Mouse (Mus musculus) heart, adult 2 months (tissue): ENCODE data around the gene Gm10392. TPM values are rescaled to one million over a fixed set of nuclear protein-coding genes. Genes with fewer than 3 reads are reported as not detected.

Source experiments
- DNase-seq, 2 experiments: peaks; one replicate each; pipeline ENCODE4 v3.0.0; 2021
- H3K27ac ChIP-seq: fragments of 200-600 bp; 2 replicates; pipeline ENCODE4 v1.8.1; 2022
- H3K27me3 ChIP-seq: fragments of 200-500 bp; 2 replicates; pipeline ENCODE4 v1.6.1; 2012; ENCODE audit warnings: mild to moderate bottlenecking, low read length, inconsistent platforms, mixed read lengths; ENCODE audit not compliant: control insufficient read depth, insufficient read depth
- H3K36me3 ChIP-seq: fragments of 200-500 bp; 2 replicates; pipeline ENCODE4 v1.6.1; 2012; ENCODE audit warnings: low read length, inconsistent platforms; ENCODE audit not compliant: control insufficient read depth, insufficient read depth
- H3K4me1 ChIP-seq: fragments of 200-500 bp; 2 replicates; pipeline ENCODE4 v1.6.1; 2011; ENCODE audit warnings: low read length; ENCODE audit not compliant: control insufficient read depth, insufficient read depth
- H3K4me3 ChIP-seq: fragments of 200-600 bp; 2 replicates; pipeline ENCODE4 v1.8.1; 2022
- H3K79me2 ChIP-seq: fragments of 200-500 bp; replicated peaks from 2 replicates; pipeline ENCODE4 v1.6.1; 2012; ENCODE audit warnings: mild to moderate bottlenecking, inconsistent platforms, low read length, moderate library complexity, mixed read lengths; ENCODE audit not compliant: control insufficient read depth, insufficient read depth
- H3K9ac ChIP-seq: fragments of 200-500 bp; 2 replicates; pipeline ENCODE4 v1.6.1; 2012; ENCODE audit warnings: low read depth, mild to moderate bottlenecking, control low read depth, inconsistent platforms, low read length, mixed read lengths
- CTCF ChIP-seq: fragments of 200-600 bp; IDR thresholded peaks from 2 replicates; pipeline ENCODE4 v1.8.1; 2022; ENCODE audit warnings: antibody characterized with exemption, mild to moderate bottlenecking, moderate library complexity
- EP300 ChIP-seq: fragments of 200-500 bp; IDR thresholded peaks from 2 replicates; pipeline ENCODE4 v1.6.1; 2011; ENCODE audit warnings: low read depth, low read length, control low read depth; ENCODE audit not compliant: insufficient read depth
- POLR2A ChIP-seq: fragments of 200-500 bp; IDR thresholded peaks from 2 replicates; pipeline ENCODE4 v1.6.1; 2011; ENCODE audit warnings: mild to moderate bottlenecking, low read depth, low read length, control low read depth; ENCODE audit not compliant: insufficient read depth
- WGBS: fragments of 180-500 bp; shearing (Covaris S2); methylation state at CpG from one replicate; pipeline ENCODE4 v1.1.7; 2018; 5-methylcytosine and 5-hydroxymethylcytosine counted together
- intact Hi-C: fragments of 180-260 bp; cut with DNase I; formaldehyde crosslinking; loops from one replicate; pipeline ENCODE4 v1.15.1; 2025
- polyA plus RNA-seq: library from polyadenylated mRNA; depleted of rRNA; stranded (reverse); fragments of >200 nt; gene quantifications from 2 replicates; pipeline ENCODE4 v1.2.3, GENCODE M21; 2012
- total RNA-seq, 2 experiments: library from RNA; stranded (reverse); gene quantifications; 2 replicates each; pipeline ENCODE4 v1.2.3; 2021

Gene Gm10392
- total and polyA plus RNA-seq, 3 experiments: 0.06 TPM; not detected in 2

- intact Hi-C loops: loop anchor here (5.0 kb wide), 1 partner anchor 119 kb away; no protein-coding TSS in a partner anchor
- H3K27ac ChIP-seq: peak overlapping the region; percentile 75
Measured at GRCm38 (mm10) chr11:77508068-77509021, 10.7 kb downstream of the Gm10392 start.

GRCm38 (mm10) chr11:77507426-77507825, 11.6 kb downstream of the Gm10392 start:
- Histone ChIP-seq H3K36me3 (no peaks in the 10 kb centered on the region), H3K4me1 (peaks cover 11% of the 10 kb centered on the region), H3K27me3 (no peaks in the 10 kb centered on the region), H3K79me2 (no peaks in the 10 kb centered on the region), H3K4me3 (no peak overlapping the region), H3K9ac (no peak overlapping the region), H3K27ac (no peak overlapping the region)
- WGBS: 71% methylated on average over 4 of the region's 4 CpGs
- no peak for TF ChIP-seq CTCF
- TF ChIP-seq EP300: no peak
- no peak for TF ChIP-seq POLR2A
- intact Hi-C loops: loop anchor here (5.0 kb wide), 1 partner anchor 120 kb away; no protein-coding TSS in a partner anchor
- peak in 1 of 2 experiments; percentile 24 for DNase-seq

More at GRCm38 (mm10) chr11:77508068-77509021, 10.7 kb downstream of the Gm10392 start:
- TF ChIP-seq POLR2A (peak; percentile 58), EP300 (peak; percentile 50; the same call in 1 of the 2 replicates), CTCF (peak; percentile 98; the same call in 1 of the 2 replicates)
- DNase-seq: peak; percentile 88 to 91
- H3K27me3 ChIP-seq: no peaks in the 10 kb centered on the region
- peaks cover 8% of the 10 kb centered on the region for H3K4me1 ChIP-seq
- H3K79me2 ChIP-seq: no peaks in the 10 kb centered on the region
- 22% methylated on average over 49 of the region's 49 CpGs for WGBS
- H3K4me3 ChIP-seq: peak overlapping the region; percentile 49
- no peaks in the 10 kb centered on the region for H3K36me3 ChIP-seq
- H3K9ac ChIP-seq: peak overlapping the region; percentile 73

- no peak overlapping the region for H3K27ac ChIP-seq
- 89% methylated on average over 6 of the region's 6 CpGs for WGBS
- no peaks in the 10 kb centered on the region for H3K27me3 ChIP-seq
- no peak overlapping the region for H3K4me3 ChIP-seq
- DNase-seq: no peak
- H3K36me3 ChIP-seq: no peaks in the 10 kb centered on the region
- H3K4me1 ChIP-seq: peaks cover 11% of the 10 kb centered on the region
- intact Hi-C loops: loop anchor here (5.0 kb wide), 1 partner anchor 120 kb away; no protein-coding TSS in a partner anchor
- TF ChIP-seq CTCF (no peak), POLR2A (no peak), EP300 (no peak)
- no peak overlapping the region for H3K9ac ChIP-seq
- no peaks in the 10 kb centered on the region for H3K79me2 ChIP-seq
Measured at GRCm38 (mm10) chr11:77506941-77507340, 12.1 kb downstream of the Gm10392 start.

GRCm38 (mm10) chr11:77506273-77506672, 12.7 kb downstream of the Gm10392 start:
- H3K4me3 ChIP-seq: no peak overlapping the region
- 85% methylated on average over 14 of the region's 14 CpGs for WGBS
- no peak overlapping the region for H3K9ac ChIP-seq
- no peak for TF ChIP-seq CTCF
- no peak for TF ChIP-seq EP300
- no peak for TF ChIP-seq POLR2A
- H3K4me1 ChIP-seq: peaks cover 13% of the 10 kb centered on the region
- peak in 1 of 2 experiments; percentile 19 for DNase-seq
- H3K27ac ChIP-seq: no peak overlapping the region
- H3K27me3 ChIP-seq: no peaks in the 10 kb centered on the region
- H3K36me3 ChIP-seq: no peaks in the 10 kb centered on the region
- intact Hi-C loops: loop anchor here (5.0 kb wide), 1 partner anchor 121 kb away; no protein-coding TSS in a partner anchor
- no peaks in the 10 kb centered on the region for H3K79me2 ChIP-seq

GRCm38 (mm10) chr11:77505291-77505980, 13.6 kb downstream of the Gm10392 start:
- TF ChIP-seq EP300 (no peak), POLR2A (no peak), CTCF (no peak)
- H3K36me3 ChIP-seq: peaks cover 2% of the 10 kb centered on the region; the same call in 1 of the 2 replicates

More at GRCm38 (mm10) chr11:77505291-77505980, 13.6 kb downstream of the Gm10392 start:
- no peak overlapping the region for H3K4me3 ChIP-seq
- no peak for DNase-seq
- 82% methylated on average over 22 of the region's 22 CpGs for WGBS
- H3K79me2 ChIP-seq: peaks cover 2% of the 10 kb centered on the region; the same call in 1 of the 2 replicates
- intact Hi-C loops: loop anchor here (5.0 kb wide), 1 partner anchor 122 kb away; no protein-coding TSS in a partner anchor
- H3K27me3 ChIP-seq: no peaks in the 10 kb centered on the region
- H3K9ac ChIP-seq: no peak overlapping the region
- H3K4me1 ChIP-seq: peaks cover 13% of the 10 kb centered on the region
- H3K27ac ChIP-seq: no peak overlapping the region
